Mouse (Mus musculus): ENCODE results near the gene Ntrk3. TPM values are rescaled to one million over a fixed set of nuclear protein-coding genes. Genes with fewer than 3 reads are reported as not detected.

Ntrk3 gene
- polyA plus RNA-seq, 1 experiment from 2014 or later = 1.3 TPM

DNA sequence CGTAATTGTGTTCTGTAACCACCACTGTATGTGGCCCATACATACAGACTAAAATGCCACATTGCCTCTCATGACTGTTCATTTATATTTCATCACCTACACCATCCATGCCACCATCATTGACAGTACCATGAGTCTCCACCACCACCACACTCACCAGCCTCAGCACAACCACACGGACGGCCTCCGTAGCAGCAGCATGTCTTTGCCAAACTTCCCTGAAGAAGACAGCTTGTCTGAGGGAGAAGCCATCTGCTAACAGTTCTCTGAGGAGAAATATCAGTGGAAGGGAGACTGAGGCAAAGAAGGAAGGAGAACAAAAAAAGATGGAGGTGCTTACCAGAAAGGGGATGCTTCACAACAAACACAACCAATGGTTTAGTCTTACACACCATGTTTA lies 15.8 kb downstream of the Ntrk3 start:
- no peaks in the 10 kb centered on the region for H3K36me3 ChIP-seq (ENCODE audit: insufficient read depth, low read length)
- no peak overlapping the region for H3K9ac ChIP-seq (ENCODE audit: low read depth, low read length)
- H3K4me2 ChIP-seq (ENCODE audit: low read length) = no peak overlapping the region
- H3K4me1 ChIP-seq (replicated peaks; ENCODE audit: insufficient read depth, low read length) = no peaks in the 10 kb centered on the region
- no peak overlapping the region for H3K27ac ChIP-seq
- no peaks in the 10 kb centered on the region for H3K27me3 ChIP-seq (ENCODE audit: insufficient read depth, low read length)
- WGBS = 94% methylated on average over 4 of the region's 4 CpGs
- ATAC-seq (replicated peaks; ENCODE audit: low FRiP score, low read depth) (no peak), DNase-seq (ENCODE audit: low spot score) (no peak)
- no peaks in the 10 kb centered on the region for H3K9me3 ChIP-seq (replicated peaks; ENCODE audit: low read length)
- H3K4me3 ChIP-seq (replicated peaks; ENCODE audit: low read depth, low read length) = no peak overlapping the region
- TF ChIP-seq CTCF (IDR thresholded peaks at IDR 0.05; ENCODE audit: low read depth) = no peak

DNA sequence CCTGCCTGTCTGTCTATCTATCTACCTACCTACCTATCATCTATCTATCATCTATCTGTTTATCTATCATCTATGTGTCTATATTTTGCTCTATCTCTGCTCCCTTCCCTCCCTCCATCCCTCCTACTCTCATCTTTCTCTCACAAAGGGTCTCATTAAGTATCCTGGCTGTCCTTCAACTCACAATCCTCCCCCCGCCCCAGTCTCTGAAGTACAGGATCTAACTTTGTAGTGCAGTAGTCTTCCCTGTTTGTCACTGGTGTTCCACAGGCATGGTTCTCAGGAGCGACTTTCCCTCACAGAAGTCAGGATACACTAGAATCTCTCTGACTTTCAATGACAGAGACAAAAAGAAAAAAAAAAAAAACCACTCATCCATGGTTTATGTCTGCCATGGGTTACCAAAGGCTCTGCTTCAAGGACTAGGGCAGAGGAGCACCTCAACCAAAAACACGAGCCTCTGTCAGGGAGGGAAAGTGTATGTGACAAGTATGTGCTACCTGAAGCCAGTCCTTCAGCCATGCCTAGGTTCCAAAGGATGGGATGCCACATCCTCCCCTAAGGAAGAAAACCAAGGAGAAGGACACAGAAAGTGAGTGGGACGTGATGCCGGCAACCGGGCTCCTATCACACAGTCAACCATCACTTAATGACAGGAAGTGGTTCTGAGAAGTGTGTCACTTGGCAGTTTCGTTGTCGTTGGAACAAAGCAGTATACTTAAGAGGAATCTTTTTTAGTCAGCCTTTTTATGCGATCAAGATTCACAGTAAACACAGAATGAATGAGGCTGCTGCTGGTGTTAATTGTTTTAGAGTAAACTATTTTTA lies 16.6 kb downstream of the Ntrk3 start:
- no peak overlapping the region for H3K9ac ChIP-seq (ENCODE audit: low read depth, low read length)
- H3K4me2 ChIP-seq (ENCODE audit: low read length) = no peak overlapping the region
- no peak overlapping the region for H3K4me3 ChIP-seq (replicated peaks; ENCODE audit: low read depth, low read length)
- WGBS = 76% methylated on average over 9 of the region's 9 CpGs
- no peak overlapping the region for H3K27ac ChIP-seq
- no peaks in the 10 kb centered on the region for H3K4me1 ChIP-seq (replicated peaks; ENCODE audit: insufficient read depth, low read length)
- ATAC-seq (replicated peaks; ENCODE audit: low FRiP score, low read depth) (no peak), DNase-seq (ENCODE audit: low spot score) (no peak)
- no peaks in the 10 kb centered on the region for H3K36me3 ChIP-seq (ENCODE audit: insufficient read depth, low read length)
- H3K9me3 ChIP-seq (replicated peaks; ENCODE audit: low read length) = no peaks in the 10 kb centered on the region
- H3K27me3 ChIP-seq (ENCODE audit: insufficient read depth, low read length) = no peaks in the 10 kb centered on the region
- no peak for TF ChIP-seq CTCF (IDR thresholded peaks at IDR 0.05; ENCODE audit: low read depth)

DNA sequence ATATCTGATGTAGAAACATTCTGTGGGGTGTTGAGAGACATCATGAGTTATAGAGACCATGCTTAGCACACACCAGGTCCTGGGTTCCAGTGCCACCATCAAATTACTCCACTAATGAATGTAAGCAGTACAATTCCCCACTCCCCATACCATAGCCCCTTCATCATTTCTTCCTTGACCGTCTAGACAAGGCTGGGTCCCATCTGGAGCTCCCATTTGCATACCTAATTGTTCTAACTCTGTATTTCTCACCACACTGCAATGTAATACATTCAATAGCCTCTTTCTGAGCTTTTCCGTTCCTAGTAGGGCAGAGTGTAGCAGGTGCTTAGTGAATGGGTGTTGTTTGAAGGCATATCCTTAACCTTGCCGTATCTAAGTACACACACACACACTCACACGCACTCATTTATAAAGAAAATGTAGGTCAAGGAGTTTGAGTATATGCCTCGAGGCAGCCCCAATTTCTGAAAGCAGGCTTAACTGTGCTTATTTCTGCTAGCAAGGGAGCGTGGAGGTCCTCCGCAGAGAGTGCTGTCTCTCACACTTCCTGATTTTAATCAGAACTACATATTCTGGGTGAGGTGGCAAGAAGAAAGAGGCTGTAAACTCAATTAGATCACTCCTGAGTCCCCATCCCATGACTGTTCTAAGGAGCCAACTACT lies 17.9 kb downstream of the Ntrk3 start:
- WGBS = 76% methylated on average over 7 of the region's 7 CpGs
- Histone ChIP-seq H3K4me3 (replicated peaks; ENCODE audit: low read depth, low read length) (no peak overlapping the region), H3K36me3 (ENCODE audit: insufficient read depth, low read length) (no peaks in the 10 kb centered on the region), H3K9ac (ENCODE audit: low read depth, low read length) (no peak overlapping the region), H3K9me3 (replicated peaks; ENCODE audit: low read length) (no peaks in the 10 kb centered on the region), H3K4me2 (ENCODE audit: low read length) (no peak overlapping the region), H3K27me3 (ENCODE audit: insufficient read depth, low read length) (no peaks in the 10 kb centered on the region), H3K27ac (no peak overlapping the region), H3K4me1 (replicated peaks; ENCODE audit: insufficient read depth, low read length) (no peaks in the 10 kb centered on the region)
- no peak for TF ChIP-seq CTCF (IDR thresholded peaks at IDR 0.05; ENCODE audit: low read depth)
- ATAC-seq (replicated peaks; ENCODE audit: low FRiP score, low read depth) = no peak
- DNase-seq (ENCODE audit: low spot score) = no peak

DNA sequence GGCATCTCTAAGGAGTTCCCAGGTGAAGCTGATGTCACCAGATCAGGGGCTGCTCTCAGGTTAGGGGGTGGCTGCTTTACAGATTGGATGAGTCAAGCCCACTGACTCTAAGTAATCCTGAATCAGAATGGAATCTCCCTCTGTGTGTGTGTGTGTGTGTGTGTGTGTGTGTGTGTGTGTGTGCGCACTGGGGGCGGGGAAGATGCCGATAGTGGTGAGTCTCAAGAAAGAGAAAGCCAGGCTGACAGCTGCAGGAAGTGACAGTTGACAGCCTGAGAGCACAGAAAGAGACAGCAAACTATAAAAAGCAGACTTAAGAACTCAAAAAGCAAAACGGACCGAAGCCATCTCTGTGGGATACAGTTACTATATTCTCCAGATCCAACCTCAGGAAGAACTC lies 18.7 kb downstream of the Ntrk3 start:
- Histone ChIP-seq H3K9ac (ENCODE audit: low read depth, low read length) (no peak overlapping the region), H3K4me3 (replicated peaks; ENCODE audit: low read depth, low read length) (no peak overlapping the region), H3K27me3 (ENCODE audit: insufficient read depth, low read length) (no peaks in the 10 kb centered on the region), H3K36me3 (ENCODE audit: insufficient read depth, low read length) (no peaks in the 10 kb centered on the region), H3K4me2 (ENCODE audit: low read length) (no peak overlapping the region), H3K9me3 (replicated peaks; ENCODE audit: low read length) (no peaks in the 10 kb centered on the region), H3K27ac (no peak overlapping the region), H3K4me1 (replicated peaks; ENCODE audit: insufficient read depth, low read length) (no peaks in the 10 kb centered on the region)
- ATAC-seq (replicated peaks; ENCODE audit: low FRiP score, low read depth) (no peak), DNase-seq (ENCODE audit: low spot score) (no peak)
- 72% methylated on average over 5 of the region's 5 CpGs for WGBS
- no peak for TF ChIP-seq CTCF (IDR thresholded peaks at IDR 0.05; ENCODE audit: low read depth)

DNA sequence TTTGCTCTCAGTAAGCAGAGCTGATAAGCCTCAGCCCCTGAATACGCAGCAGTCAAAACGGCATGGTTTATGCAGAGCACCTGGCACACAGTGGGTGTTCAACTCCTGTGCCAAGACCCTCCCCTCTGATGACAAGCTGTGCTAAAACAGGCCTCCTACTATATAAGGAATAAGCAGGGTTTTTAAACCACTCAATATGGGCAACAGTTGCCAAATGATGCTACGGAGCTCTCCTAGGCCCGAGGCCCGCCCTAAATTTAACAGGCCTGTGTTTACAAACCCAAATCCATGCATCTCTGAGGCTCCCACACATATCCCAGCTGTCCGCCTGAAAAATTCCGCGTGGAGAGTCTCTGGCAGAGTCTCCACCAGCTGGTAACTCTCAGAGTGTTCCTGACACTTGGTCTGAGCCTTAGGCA lies 19.6 kb downstream of the Ntrk3 start:
- Histone ChIP-seq H3K4me3 (replicated peaks; ENCODE audit: low read depth, low read length) (no peak overlapping the region), H3K9me3 (replicated peaks; ENCODE audit: low read length) (no peaks in the 10 kb centered on the region), H3K27ac (no peak overlapping the region), H3K9ac (ENCODE audit: low read depth, low read length) (no peak overlapping the region), H3K4me1 (replicated peaks; ENCODE audit: insufficient read depth, low read length) (no peaks in the 10 kb centered on the region), H3K27me3 (ENCODE audit: insufficient read depth, low read length) (no peaks in the 10 kb centered on the region), H3K36me3 (ENCODE audit: insufficient read depth, low read length) (no peaks in the 10 kb centered on the region), H3K4me2 (ENCODE audit: low read length) (no peak overlapping the region)
- DNase-seq (ENCODE audit: low spot score) (peak; percentile 8), ATAC-seq (replicated peaks; ENCODE audit: low FRiP score, low read depth) (peak; percentile 33; the same call in 1 of the 2 replicates)
- 58% methylated on average over 8 of the region's 8 CpGs for WGBS
- TF ChIP-seq CTCF (IDR thresholded peaks at IDR 0.05; ENCODE audit: low read depth) = no peak

DNA sequence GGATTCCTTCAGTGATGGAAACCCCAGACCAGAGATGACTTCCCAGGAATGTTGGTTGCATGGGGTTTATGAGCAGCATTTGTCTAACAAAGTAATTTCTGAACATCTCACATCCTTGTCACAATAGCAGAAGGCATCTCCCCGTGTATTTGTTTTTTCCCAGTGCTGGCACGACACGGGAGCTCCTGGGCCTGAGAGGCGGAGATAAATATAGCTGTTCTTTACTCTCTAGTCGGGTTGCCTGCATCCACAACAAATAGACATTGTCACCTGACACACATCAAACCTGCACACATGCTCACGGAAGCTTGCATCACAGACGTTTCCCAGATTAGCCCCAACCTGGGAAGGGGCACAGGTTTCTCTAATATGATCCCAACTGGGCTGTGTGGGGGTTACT lies 30.1 kb downstream of the Ntrk3 start:
- Histone ChIP-seq H3K36me3 (ENCODE audit: insufficient read depth, low read length) (no peaks in the 10 kb centered on the region), H3K9me3 (replicated peaks; ENCODE audit: low read length) (no peaks in the 10 kb centered on the region), H3K4me2 (ENCODE audit: low read length) (no peak overlapping the region), H3K4me1 (replicated peaks; ENCODE audit: insufficient read depth, low read length) (no peaks in the 10 kb centered on the region), H3K27ac (no peak overlapping the region), H3K9ac (ENCODE audit: low read depth, low read length) (no peak overlapping the region), H3K27me3 (ENCODE audit: insufficient read depth, low read length) (no peaks in the 10 kb centered on the region), H3K4me3 (replicated peaks; ENCODE audit: low read depth, low read length) (no peak overlapping the region)
- WGBS = 82% methylated on average over 7 of the region's 7 CpGs
- no peak for ATAC-seq (replicated peaks; ENCODE audit: low FRiP score, low read depth)
- no peak for DNase-seq (ENCODE audit: low spot score)
- no peak for TF ChIP-seq CTCF (IDR thresholded peaks at IDR 0.05; ENCODE audit: low read depth)

Measured in kidney, postnatal 0 days (tissue).